Mouse (Mus musculus) hindbrain, embryonic 13.5 days (tissue): ENCODE data around the gene Ctsd. TPM values are rescaled to one million over a fixed set of nuclear protein-coding genes. Genes with fewer than 3 reads are reported as not detected.

Source experiments
- ATAC-seq: fragments of 200-750 bp; cut with Nextera tagmentation; 2 replicates; pipeline ENCODE4 v1.8.0; 2017; ENCODE audit warnings: moderate TSS enrichment; ENCODE audit not compliant: low FRiP score
- H3K27ac ChIP-seq: fragments of 300-500 bp; sonication (generic); 2 replicates; pipeline ENCODE4 v1.5.1; 2015; ENCODE audit warnings: inconsistent platforms, mild to moderate bottlenecking, moderate library complexity
- H3K27me3 ChIP-seq: fragments of 300-500 bp; sonication (generic); 2 replicates; pipeline ENCODE4 v1.6.1; 2015; ENCODE audit warnings: mild to moderate bottlenecking, inconsistent platforms
- H3K36me3 ChIP-seq: fragments of 300-500 bp; sonication (generic); 2 replicates; pipeline ENCODE4 v1.6.1; 2015; ENCODE audit warnings: mild to moderate bottlenecking, inconsistent platforms
- H3K4me1 ChIP-seq: fragments of 300-500 bp; sonication (generic); replicated peaks from 2 replicates; pipeline ENCODE4 v1.6.1; 2015; ENCODE audit warnings: inconsistent platforms
- H3K4me2 ChIP-seq: fragments of 300-500 bp; sonication (generic); 2 replicates; pipeline ENCODE4 v1.6.1; 2015; ENCODE audit warnings: inconsistent platforms, mild to moderate bottlenecking, moderate library complexity
- H3K4me3 ChIP-seq: fragments of 300-500 bp; sonication (generic); 2 replicates; pipeline ENCODE4 v1.5.1; 2015; ENCODE audit warnings: mild to moderate bottlenecking, inconsistent platforms
- H3K9ac ChIP-seq: fragments of 300-500 bp; sonication (generic); 2 replicates; pipeline ENCODE4 v1.6.1; 2015; ENCODE audit warnings: mild to moderate bottlenecking, inconsistent platforms
- H3K9me3 ChIP-seq: fragments of 300-500 bp; sonication (generic); 2 replicates; pipeline ENCODE4 v1.6.1; 2016; ENCODE audit warnings: inconsistent platforms
- WGBS: fragments of 180-500 bp; shearing (Covaris S2); methylation state at CpG from one replicate; pipeline ENCODE4 v1.1.7; 2015; 5-methylcytosine and 5-hydroxymethylcytosine counted together
- polyA plus RNA-seq: library from polyadenylated mRNA; unstranded; fragments of >200 nt; fragmentation: Nextera tagmentation; extraction: Ambion mirVana; gene quantifications from 2 replicates; pipeline ENCODE4 v1.2.1, GENCODE M21; 2015

The Ctsd gene
- polyA plus RNA-seq, 1 experiment from 2014 or later: 293 TPM

GRCm38 (mm10) chr7:142396611-142397010 lies 8.8 kb upstream of the Ctsd start:
- no peaks in the 10 kb centered on the region for H3K36me3 ChIP-seq
- no peak overlapping the region for H3K9ac ChIP-seq
- 88% methylated on average over 1 of the region's 1 CpGs for WGBS

GRCm38 (mm10) chr7:142395472-142395871 lies 7.6 kb upstream of the Ctsd start:
- H3K36me3 ChIP-seq: no peaks in the 10 kb centered on the region
- no peak for ATAC-seq
- H3K9ac ChIP-seq: no peak overlapping the region
- H3K4me2 ChIP-seq: no peak overlapping the region
- H3K27ac ChIP-seq: no peak overlapping the region
- H3K4me1 ChIP-seq: no peaks in the 10 kb centered on the region
- H3K27me3 ChIP-seq: no peaks in the 10 kb centered on the region
- H3K4me3 ChIP-seq: no peak overlapping the region
- H3K9me3 ChIP-seq: no peaks in the 10 kb centered on the region
- WGBS: 92% methylated on average over 4 of the region's 4 CpGs

More at GRCm38 (mm10) chr7:142396611-142397010, 8.8 kb upstream of the Ctsd start:
- H3K27me3 ChIP-seq: no peaks in the 10 kb centered on the region
- no peak for ATAC-seq
- no peaks in the 10 kb centered on the region for H3K4me1 ChIP-seq
- no peaks in the 10 kb centered on the region for H3K9me3 ChIP-seq
- no peak overlapping the region for H3K4me3 ChIP-seq
- no peak overlapping the region for H3K27ac ChIP-seq
- H3K4me2 ChIP-seq: no peak overlapping the region

- no peaks in the 10 kb centered on the region for H3K4me1 ChIP-seq
- H3K36me3 ChIP-seq: no peaks in the 10 kb centered on the region
- no peak overlapping the region for H3K9ac ChIP-seq
- H3K27me3 ChIP-seq: peaks cover 4% of the 10 kb centered on the region; the same call in 1 of the 2 replicates
- ATAC-seq: no peak
- H3K9me3 ChIP-seq: no peaks in the 10 kb centered on the region
- H3K4me2 ChIP-seq: no peak overlapping the region
- H3K27ac ChIP-seq: no peak overlapping the region
- H3K4me3 ChIP-seq: no peak overlapping the region
- WGBS: 68% methylated on average over 6 of the region's 6 CpGs
Measured at GRCm38 (mm10) chr7:142394261-142395190, 6.7 kb upstream of the Ctsd start.

GRCm38 (mm10) chr7:142393191-142393590 lies 5.4 kb upstream of the Ctsd start:
- Histone ChIP-seq H3K36me3 (no peaks in the 10 kb centered on the region), H3K9me3 (no peaks in the 10 kb centered on the region), H3K4me1 (no peaks in the 10 kb centered on the region), H3K9ac (no peak overlapping the region), H3K4me3 (no peak overlapping the region), H3K27me3 (peaks cover 6% of the 10 kb centered on the region; the same call in 1 of the 2 replicates), H3K4me2 (no peak overlapping the region), H3K27ac (no peak overlapping the region)
- no peak for ATAC-seq
- 29% methylated on average over 4 of the region's 4 CpGs for WGBS

- no peak overlapping the region for H3K4me3 ChIP-seq
- no peak overlapping the region for H3K9ac ChIP-seq
- no peaks in the 10 kb centered on the region for H3K9me3 ChIP-seq
- WGBS: 66% methylated on average over 4 of the region's 4 CpGs
- H3K27ac ChIP-seq: no peak overlapping the region
- peaks cover 7% of the 10 kb centered on the region for H3K4me1 ChIP-seq
- peaks cover 6% of the 10 kb centered on the region; the same call in 1 of the 2 replicates for H3K27me3 ChIP-seq
- ATAC-seq: no peak
- no peaks in the 10 kb centered on the region for H3K36me3 ChIP-seq
- H3K4me2 ChIP-seq: no peak overlapping the region
Measured at GRCm38 (mm10) chr7:142391609-142392008, 3.8 kb upstream of the Ctsd start.

- Histone ChIP-seq H3K27ac (no peak overlapping the region), H3K9ac (no peak overlapping the region), H3K27me3 (peaks cover 6% of the 10 kb centered on the region; the same call in 1 of the 2 replicates), H3K4me3 (no peak overlapping the region), H3K36me3 (no peaks in the 10 kb centered on the region), H3K4me1 (peaks cover 12% of the 10 kb centered on the region), H3K9me3 (no peaks in the 10 kb centered on the region), H3K4me2 (no peak overlapping the region)
- no peak for ATAC-seq
- WGBS: 72% methylated on average over 3 of the region's 3 CpGs
Measured at GRCm38 (mm10) chr7:142391108-142391507, 3.3 kb upstream of the Ctsd start.

GRCm38 (mm10) chr7:142389961-142390650 lies 2.3 kb upstream of the Ctsd start:
- no peak overlapping the region for H3K4me3 ChIP-seq
- H3K4me1 ChIP-seq: peaks cover 22% of the 10 kb centered on the region
- H3K36me3 ChIP-seq: peaks cover 8% of the 10 kb centered on the region
- peaks cover 6% of the 10 kb centered on the region; the same call in 1 of the 2 replicates for H3K27me3 ChIP-seq
- no peak overlapping the region for H3K4me2 ChIP-seq
- H3K9me3 ChIP-seq: no peaks in the 10 kb centered on the region
- H3K9ac ChIP-seq: no peak overlapping the region
- no peak for ATAC-seq
- no peak overlapping the region for H3K27ac ChIP-seq
- 92% methylated on average over 3 of the region's 3 CpGs for WGBS

- Histone ChIP-seq H3K4me1 (peaks cover 24% of the 10 kb centered on the region), H3K36me3 (peaks cover 22% of the 10 kb centered on the region), H3K4me3 (no peak overlapping the region), H3K27ac (no peak overlapping the region), H3K9ac (no peak overlapping the region), H3K9me3 (no peaks in the 10 kb centered on the region), H3K27me3 (peaks cover 6% of the 10 kb centered on the region; the same call in 1 of the 2 replicates), H3K4me2 (no peak overlapping the region)
- 96% methylated on average over 2 of the region's 2 CpGs for WGBS
- no peak for ATAC-seq
Measured at GRCm38 (mm10) chr7:142388740-142389139, 902 bp upstream of the Ctsd start.

- Histone ChIP-seq H3K4me3 (peak overlapping the region; percentile 65), H3K36me3 (peaks cover 27% of the 10 kb centered on the region), H3K9me3 (no peaks in the 10 kb centered on the region), H3K27me3 (peaks cover 6% of the 10 kb centered on the region; the same call in 1 of the 2 replicates), H3K27ac (peak overlapping the region; percentile 82), H3K4me2 (peak overlapping the region; percentile 94), H3K9ac (peak overlapping the region; percentile 86), H3K4me1 (peaks cover 24% of the 10 kb centered on the region)
- peak; percentile 24; the same call in 1 of the 2 replicates for ATAC-seq
- 92% methylated on average over 1 of the region's 1 CpGs for WGBS
Measured at GRCm38 (mm10) chr7:142388198-142388597, 360 bp upstream of the Ctsd start.

GRCm38 (mm10) chr7:142386621-142387201 lies 1.1 kb downstream of the Ctsd start:
- Histone ChIP-seq H3K27me3 (peaks cover 6% of the 10 kb centered on the region; the same call in 1 of the 2 replicates), H3K9me3 (no peaks in the 10 kb centered on the region), H3K36me3 (peaks cover 42% of the 10 kb centered on the region), H3K4me2 (peak overlapping the region; percentile 94), H3K4me3 (peak overlapping the region; percentile 65), H3K27ac (peak overlapping the region; percentile 82), H3K4me1 (peaks cover 24% of the 10 kb centered on the region), H3K9ac (peak overlapping the region; percentile 86)
- WGBS: 59% methylated on average over 6 of the region's 6 CpGs
- peak; percentile 9; the same call in 1 of the 2 replicates for ATAC-seq

GRCm38 (mm10) chr7:142385742-142386403 lies 2.0 kb downstream of the Ctsd start:
- Histone ChIP-seq H3K36me3 (peaks cover 51% of the 10 kb centered on the region), H3K4me3 (peak overlapping the region; percentile 65), H3K9me3 (no peaks in the 10 kb centered on the region), H3K27me3 (peaks cover 6% of the 10 kb centered on the region; the same call in 1 of the 2 replicates), H3K27ac (no peak overlapping the region), H3K4me2 (peak overlapping the region; percentile 94), H3K9ac (peak overlapping the region; percentile 86), H3K4me1 (peaks cover 24% of the 10 kb centered on the region)
- 98% methylated on average over 3 of the region's 3 CpGs for WGBS
- ATAC-seq: no peak
